Mouse (Mus musculus): ENCODE measurements at regions not wholly inside any gene's neighbourhood (a gene's known extent, or its start where the extent isn't known, plus 50 kb on each side); places are given as distances from the start of the nearest gene placed in this dataset.

DNA sequence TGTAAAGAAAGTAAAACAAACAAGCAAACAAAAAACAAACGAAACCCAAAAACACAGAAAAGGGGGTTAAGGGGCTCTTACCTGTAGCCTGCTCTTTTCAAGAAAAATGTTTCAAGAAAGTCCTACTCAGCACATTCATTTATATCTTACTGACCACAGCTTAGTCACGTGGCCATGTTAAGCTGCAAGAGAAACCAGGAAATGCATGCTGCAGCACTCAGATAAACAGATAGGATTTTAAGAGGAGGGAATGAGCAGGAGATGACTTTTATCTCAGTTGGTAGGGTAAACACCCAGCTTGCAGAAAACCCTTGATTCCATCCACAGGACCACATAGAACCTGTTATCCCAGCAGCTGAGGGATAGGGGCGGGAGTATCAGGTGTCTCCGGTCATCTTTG, 62.9 kb upstream of the Sfmbt2 start:
- DNase-seq (ENCODE audit: low read depth in 3 of 3, low spot score in 3 of 3) (peak; percentile 59 to 65 (median 65)), ATAC-seq (ENCODE audit: insufficient read depth) (peak; percentile 90)
- H3K9me3 ChIP-seq (ENCODE audit: control insufficient read depth, low read length), result no peaks in the 10 kb centered on the region
- H3K4me3 ChIP-seq (ENCODE audit: insufficient read depth in 1 of 2, low read depth in 2 of 2, low read length in 2 of 2), result peak overlapping the region; percentile 37 to 64
- H3K36me3 ChIP-seq (replicated peaks; ENCODE audit: control insufficient read depth, insufficient read depth, low read depth), result no peaks in the 10 kb centered on the region
- H3K27ac ChIP-seq, result peak overlapping the region; percentile 56
- H3K4me2 ChIP-seq (ENCODE audit: low read depth), result peak overlapping the region; percentile 65
- peaks cover 14 to 22% of the 10 kb centered on the region in 2 experiments for H3K4me1 ChIP-seq (replicated peaks; ENCODE audit: control insufficient read depth in 2 of 2, insufficient read depth in 2 of 2, low read length in 1 of 2)
- H3K9ac ChIP-seq (replicated peaks), result peak overlapping the region; percentile 51
- peak; percentile 85 for TF ChIP-seq EP300 (IDR thresholded peaks at IDR 0.05; ENCODE audit: low read depth)
- no peak for TF ChIP-seq CTCF (IDR thresholded peaks at IDR 0.05; ENCODE audit: low read depth)
- WGBS (ENCODE audit: insufficient replicate concordance), result 20% methylated on average over 4 of the region's 4 CpGs
- no peaks in the 10 kb centered on the region for H3K27me3 ChIP-seq (ENCODE audit: control insufficient read depth, insufficient read depth, low read length)

DNA sequence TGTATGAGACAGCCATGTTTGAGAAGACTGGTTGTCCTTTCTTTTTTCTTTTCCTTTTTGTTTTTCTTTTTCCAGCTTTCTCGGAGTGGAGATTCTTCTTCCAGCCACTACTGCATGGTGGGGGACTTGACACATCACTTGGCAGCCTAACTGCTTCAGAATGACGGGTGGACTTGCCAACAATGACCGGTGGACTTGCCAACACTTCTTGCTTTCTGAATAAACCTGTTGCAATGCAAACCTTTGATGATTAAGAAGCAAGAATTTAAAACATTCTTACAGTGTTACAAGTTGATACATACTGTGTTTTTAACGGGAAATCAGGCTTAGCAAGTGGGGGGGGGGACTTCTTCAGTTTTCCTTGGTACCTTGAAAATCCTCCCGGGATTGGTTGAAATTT, 60.7 kb upstream of the Sfmbt2 start:
- Histone ChIP-seq H3K9me3 (ENCODE audit: control insufficient read depth, low read length) (no peaks in the 10 kb centered on the region), H3K4me1 (replicated peaks; ENCODE audit: control insufficient read depth in 2 of 2, insufficient read depth in 2 of 2, low read length in 1 of 2) (peaks cover 14 to 22% of the 10 kb centered on the region in 2 experiments), H3K9ac (replicated peaks) (no peak overlapping the region), H3K36me3 (replicated peaks; ENCODE audit: control insufficient read depth, insufficient read depth, low read depth) (no peaks in the 10 kb centered on the region), H3K4me3 (ENCODE audit: insufficient read depth in 1 of 2, low read depth in 2 of 2, low read length in 2 of 2) (no peak overlapping the region), H3K27ac (no peak overlapping the region), H3K4me2 (ENCODE audit: low read depth) (no peak overlapping the region), H3K27me3 (ENCODE audit: control insufficient read depth, insufficient read depth, low read length) (no peaks in the 10 kb centered on the region)
- DNase-seq (ENCODE audit: low read depth in 3 of 3, low spot score in 3 of 3) (no peak), ATAC-seq (ENCODE audit: insufficient read depth) (no peak)
- 63% methylated on average over 5 of the region's 5 CpGs for WGBS (ENCODE audit: insufficient replicate concordance)
- TF ChIP-seq CTCF (IDR thresholded peaks at IDR 0.05; ENCODE audit: low read depth) (no peak), EP300 (IDR thresholded peaks at IDR 0.05; ENCODE audit: low read depth) (no peak)

DNA sequence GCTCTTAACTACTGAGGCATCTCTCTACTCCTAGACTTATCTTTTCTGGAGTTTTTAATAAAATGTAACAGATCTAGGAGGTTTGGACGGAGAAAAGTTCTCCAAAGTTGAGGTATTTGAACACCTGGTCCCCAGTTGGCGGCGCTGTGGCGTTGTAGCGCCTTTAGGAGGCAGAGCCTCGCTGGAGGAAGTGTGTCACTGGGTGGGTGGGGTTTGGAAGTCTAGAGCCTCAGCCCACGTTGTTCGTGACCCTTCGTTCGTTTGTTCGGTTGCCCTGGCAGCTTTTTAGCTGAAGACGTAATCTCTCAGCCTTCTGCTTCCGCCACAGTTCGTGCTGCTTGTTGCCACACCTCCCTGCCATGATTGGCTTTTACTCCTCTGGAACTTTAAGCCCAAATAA, 58.6 kb upstream of the Sfmbt2 start:
- no peak for TF ChIP-seq EP300 (IDR thresholded peaks at IDR 0.05; ENCODE audit: low read depth)
- TF ChIP-seq CTCF (IDR thresholded peaks at IDR 0.05; ENCODE audit: low read depth), result peak; percentile 43
- H3K27ac ChIP-seq, result no peak overlapping the region
- no peak for ATAC-seq (ENCODE audit: insufficient read depth)
- no peaks in the 10 kb centered on the region for H3K36me3 ChIP-seq (replicated peaks; ENCODE audit: control insufficient read depth, insufficient read depth, low read depth)
- H3K9ac ChIP-seq (replicated peaks), result no peak overlapping the region
- peak overlapping the region; percentile 6; the same call in 1 of the 2 replicates for H3K4me2 ChIP-seq (ENCODE audit: low read depth)
- peaks cover 12 to 16% of the 10 kb centered on the region in 2 experiments for H3K4me1 ChIP-seq (replicated peaks; ENCODE audit: control insufficient read depth in 2 of 2, insufficient read depth in 2 of 2, low read length in 1 of 2)
- no peaks in the 10 kb centered on the region for H3K27me3 ChIP-seq (ENCODE audit: control insufficient read depth, insufficient read depth, low read length)
- H3K4me3 ChIP-seq (ENCODE audit: insufficient read depth in 1 of 2, low read depth in 2 of 2, low read length in 2 of 2), result no peak overlapping the region
- 63% methylated on average over 14 of the region's 14 CpGs for WGBS (ENCODE audit: insufficient replicate concordance)
- H3K9me3 ChIP-seq (ENCODE audit: control insufficient read depth, low read length), result no peaks in the 10 kb centered on the region
- peak; percentile 12 to 27 (median 26) for DNase-seq (ENCODE audit: low read depth in 3 of 3, low spot score in 3 of 3)

DNA sequence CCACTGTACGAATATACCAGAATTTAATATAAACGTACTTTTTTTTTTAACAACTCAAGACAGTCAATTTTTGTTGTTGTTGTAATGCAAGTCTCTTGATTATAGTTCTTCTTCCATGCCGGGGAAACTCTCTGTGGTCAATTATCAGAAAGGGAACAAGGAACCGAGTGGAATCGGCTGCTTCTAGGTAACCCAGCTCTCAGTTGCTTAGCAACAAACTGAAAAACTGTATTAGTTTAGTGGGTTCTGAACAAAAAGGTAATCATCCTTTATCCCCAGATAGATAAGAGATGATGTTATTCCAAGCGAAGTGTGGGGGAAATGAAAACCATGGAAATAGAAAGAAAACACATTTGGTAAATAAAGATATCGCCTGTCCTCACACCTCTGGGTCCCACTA, 57.9 kb upstream of the Sfmbt2 start:
- Histone ChIP-seq H3K9ac (replicated peaks) (no peak overlapping the region), H3K9me3 (ENCODE audit: control insufficient read depth, low read length) (no peaks in the 10 kb centered on the region), H3K4me1 (replicated peaks; ENCODE audit: control insufficient read depth in 2 of 2, insufficient read depth in 2 of 2, low read length in 1 of 2) (peaks cover 5 to 10% of the 10 kb centered on the region in 2 experiments), H3K4me3 (ENCODE audit: insufficient read depth in 1 of 2, low read depth in 2 of 2, low read length in 2 of 2) (no peak overlapping the region), H3K36me3 (replicated peaks; ENCODE audit: control insufficient read depth, insufficient read depth, low read depth) (no peaks in the 10 kb centered on the region), H3K27ac (no peak overlapping the region), H3K4me2 (ENCODE audit: low read depth) (no peak overlapping the region), H3K27me3 (ENCODE audit: control insufficient read depth, insufficient read depth, low read length) (no peaks in the 10 kb centered on the region)
- WGBS (ENCODE audit: insufficient replicate concordance), result 66% methylated on average over 7 of the region's 7 CpGs
- TF ChIP-seq CTCF (IDR thresholded peaks at IDR 0.05; ENCODE audit: low read depth) (no peak), EP300 (IDR thresholded peaks at IDR 0.05; ENCODE audit: low read depth) (no peak)
- ATAC-seq (ENCODE audit: insufficient read depth), result no peak
- DNase-seq (ENCODE audit: low read depth in 3 of 3, low spot score in 3 of 3), result no peak

DNA sequence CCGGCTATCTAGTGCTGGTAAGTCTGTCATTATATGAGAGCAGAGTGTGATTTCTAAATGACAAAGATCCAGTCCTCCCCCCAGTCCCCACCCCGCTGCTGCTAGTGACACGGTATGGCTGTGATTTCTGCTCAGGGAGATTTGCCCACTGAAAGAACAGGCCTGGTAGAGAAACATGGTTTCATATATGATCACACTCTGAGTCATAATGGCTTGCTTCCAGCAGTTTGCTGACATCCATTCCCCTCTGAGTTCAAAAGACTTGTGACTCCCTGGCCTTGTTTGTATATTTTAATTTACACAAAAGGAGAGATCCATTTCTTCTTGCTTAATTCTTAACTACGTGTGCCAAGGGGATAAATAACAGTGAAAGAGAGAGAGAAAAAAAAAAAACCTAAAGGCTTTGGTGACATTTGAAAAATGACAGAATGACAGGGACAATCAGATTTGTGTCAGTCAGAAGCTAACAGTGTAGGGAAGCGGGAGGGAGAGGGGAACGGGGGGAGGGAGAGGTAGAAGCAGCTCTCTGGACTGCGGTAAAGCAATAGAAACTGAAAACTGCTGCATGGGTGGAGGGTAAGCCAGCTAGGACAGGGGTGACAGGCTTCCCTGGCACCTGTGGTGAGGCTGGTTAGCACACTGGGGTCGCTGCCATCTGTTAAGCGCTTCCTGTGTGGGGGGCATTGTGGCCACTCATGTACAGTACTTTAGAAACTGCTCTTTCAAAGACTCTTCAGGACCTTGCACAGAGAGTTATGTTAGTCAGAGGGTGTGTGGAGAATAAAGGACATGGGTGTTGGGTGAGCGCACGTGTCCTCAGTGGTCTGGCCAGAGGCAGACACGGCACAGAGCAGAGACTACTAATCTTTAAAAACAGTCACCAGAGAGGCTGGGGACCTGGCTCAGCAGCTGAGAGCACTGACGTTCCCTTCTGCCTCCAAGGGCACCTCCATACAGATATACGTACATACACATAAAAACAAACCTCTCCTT, 55.8 kb upstream of the Sfmbt2 start:
- 18% methylated on average over 14 of the region's 14 CpGs for WGBS (ENCODE audit: insufficient replicate concordance)
- no peaks in the 10 kb centered on the region for H3K4me1 ChIP-seq (replicated peaks; ENCODE audit: control insufficient read depth in 2 of 2, insufficient read depth in 2 of 2, low read length in 1 of 2)
- no peak; the same call in 1 of the 2 replicates for ATAC-seq (ENCODE audit: insufficient read depth)
- DNase-seq (ENCODE audit: low read depth in 3 of 3, low spot score in 3 of 3), result no peak
- H3K27me3 ChIP-seq (ENCODE audit: control insufficient read depth, insufficient read depth, low read length), result no peaks in the 10 kb centered on the region
- TF ChIP-seq CTCF (IDR thresholded peaks at IDR 0.05; ENCODE audit: low read depth) (no peak), EP300 (IDR thresholded peaks at IDR 0.05; ENCODE audit: low read depth) (no peak)
- no peak overlapping the region for H3K4me2 ChIP-seq (ENCODE audit: low read depth)
- no peak overlapping the region for H3K4me3 ChIP-seq (ENCODE audit: insufficient read depth in 1 of 2, low read depth in 2 of 2, low read length in 2 of 2)
- H3K9me3 ChIP-seq (ENCODE audit: control insufficient read depth, low read length), result no peaks in the 10 kb centered on the region
- H3K27ac ChIP-seq, result no peak overlapping the region
- H3K36me3 ChIP-seq (replicated peaks; ENCODE audit: control insufficient read depth, insufficient read depth, low read depth), result no peaks in the 10 kb centered on the region
- no peak overlapping the region for H3K9ac ChIP-seq (replicated peaks)

Measured in liver, embryonic 14.5 days (tissue).